Mouse (Mus musculus) adipocyte (in vitro differentiated cells): ENCODE measurements around the gene Gm2174.

Experiments used
- DNase-seq: peaks from one replicate; pipeline ENCODE4 v3.0.0-alpha.2; 2016; ENCODE audit warnings: low spot score

Gm2174 gene

DNA sequence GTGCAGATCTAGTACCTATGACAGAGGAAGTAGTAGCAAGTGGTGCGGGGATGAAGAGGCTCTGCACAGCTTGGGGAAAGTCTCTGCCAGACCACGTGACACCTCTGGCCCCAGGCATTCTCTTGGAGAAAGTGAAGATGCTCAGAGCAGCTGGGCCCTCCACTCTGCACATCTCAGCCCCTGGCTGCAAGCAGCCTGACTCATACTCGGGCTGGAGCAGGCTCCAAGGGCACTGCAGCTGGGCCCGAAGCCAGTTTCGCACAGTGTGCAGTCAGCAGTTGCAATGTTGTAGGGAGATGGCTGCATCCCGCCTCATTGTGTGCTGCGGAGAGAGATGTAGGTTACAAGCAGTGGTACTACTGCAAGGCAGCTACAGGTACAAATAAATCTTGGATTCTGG is 49.5 kb downstream of the Gm2174 start:
- no peak for DNase-seq
